Mouse (Mus musculus): ENCODE measurements at regions not wholly inside any gene's neighbourhood (a gene's known extent, or its start where the extent isn't known, plus 50 kb on each side); places are given as distances from the start of the nearest gene placed in this dataset.

- no peak for DNase-seq (ENCODE audit: low spot score in 2 of 2)
Measured at GRCm38 (mm10) chr13:105503657-105504056, 60.2 kb downstream of the Htr1a start.

DNA sequence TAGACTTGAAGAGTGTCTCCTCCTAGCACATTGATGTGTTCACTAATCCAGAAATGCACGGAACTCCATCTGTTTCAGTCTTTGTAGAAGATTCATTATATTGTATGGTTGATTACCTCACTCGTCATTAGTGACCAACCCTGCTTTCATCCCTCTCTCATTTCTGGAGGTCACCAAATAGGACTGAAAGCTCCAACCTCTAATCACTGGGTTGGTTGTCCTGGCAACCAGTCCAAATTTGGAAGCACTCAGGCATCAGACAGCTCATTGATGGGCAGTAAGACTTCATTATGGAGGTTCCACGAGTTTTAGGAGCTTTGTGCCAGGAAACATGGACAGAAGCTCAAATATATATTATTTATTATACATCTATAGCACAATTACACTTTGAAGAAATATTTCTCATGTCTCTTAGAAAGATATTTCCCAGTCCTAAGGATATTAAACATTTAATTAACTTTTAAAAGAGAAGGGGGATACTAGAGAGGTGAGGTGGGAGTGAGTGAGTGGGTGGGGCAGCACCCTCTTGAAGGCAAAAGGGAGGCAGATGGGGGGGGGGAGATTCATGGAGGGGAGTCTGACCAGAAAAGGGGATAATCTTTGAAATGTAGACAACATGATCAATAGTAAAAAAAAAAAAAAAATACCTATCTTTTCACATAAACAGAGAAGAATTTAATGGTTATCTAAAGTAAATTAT, 94.7 kb downstream of the Htr1a start:
- DNase-seq (ENCODE audit: low spot score in 2 of 2): no peak

GRCm38 (mm10) chr13:105573248-105573647, 129.8 kb downstream of the Htr1a start:
- no peak for DNase-seq (ENCODE audit: low spot score in 2 of 2)

- no peak for DNase-seq (ENCODE audit: low spot score in 2 of 2)
Measured at GRCm38 (mm10) chr13:105606450-105606849, 163.0 kb downstream of the Htr1a start.

GRCm38 (mm10) chr13:105619308-105619707, 175.9 kb downstream of the Htr1a start:
- peak in 1 of 2 experiments; percentile 2 for DNase-seq (ENCODE audit: low spot score in 2 of 2)

- no peak for DNase-seq (ENCODE audit: low spot score in 2 of 2)
Measured at GRCm38 (mm10) chr13:105620867-105621266, 177.4 kb downstream of the Htr1a start.

GRCm38 (mm10) chr13:105628618-105629017, 185.2 kb downstream of the Htr1a start:
- DNase-seq (ENCODE audit: low spot score in 2 of 2): no peak

DNA sequence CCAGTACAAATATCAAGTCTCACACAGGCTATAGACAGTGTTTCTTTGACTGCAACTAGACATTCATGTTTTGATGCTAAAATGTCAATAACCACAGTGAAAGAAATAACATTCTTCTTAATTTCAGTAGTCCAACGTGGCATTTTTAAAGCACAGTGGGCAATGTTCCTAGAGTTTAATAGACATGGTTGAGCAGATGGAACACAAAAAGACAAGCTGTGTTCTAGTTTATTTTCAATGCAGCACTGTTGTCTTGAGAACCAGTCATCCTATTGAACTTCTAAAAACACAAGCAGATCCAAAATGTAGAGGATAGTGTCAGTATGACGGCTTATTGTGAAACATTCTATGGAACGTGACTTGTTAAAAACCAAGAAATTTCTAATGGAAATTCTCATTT, 205.2 kb downstream of the Htr1a start:
- peak in 1 of 2 experiments; percentile 68 for DNase-seq (ENCODE audit: low spot score in 2 of 2)
